Mouse (Mus musculus): ENCODE data around the gene Cacna1g.

Gene Cacna1g

DNA sequence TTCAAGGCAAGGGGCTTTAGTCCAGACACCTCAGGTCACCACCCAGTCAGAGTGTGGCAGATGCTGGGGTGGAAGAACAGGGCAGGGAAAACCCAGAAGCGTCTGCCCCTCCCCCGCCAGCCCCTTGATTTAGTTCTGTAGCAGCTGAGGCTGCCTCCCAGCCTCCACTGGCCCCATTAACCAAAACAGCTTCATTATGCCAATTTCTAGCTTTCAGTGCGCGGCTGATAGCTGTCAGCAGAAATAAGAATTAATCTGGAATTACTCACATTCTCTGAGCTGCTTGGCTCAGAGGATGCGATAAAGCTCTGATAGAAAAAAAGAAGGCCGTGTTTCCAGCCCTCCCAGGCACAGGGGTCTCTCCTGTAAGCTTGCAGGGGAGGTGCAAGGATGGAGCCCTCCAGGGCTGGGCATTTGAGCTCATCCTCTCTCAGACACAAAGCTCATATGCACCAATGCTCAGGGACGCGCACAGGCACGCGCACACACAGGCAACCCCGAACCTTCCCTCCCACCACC, 66.1 kb downstream of the Cacna1g start:
- no peak for TF ChIP-seq GATA4 (IDR thresholded peaks at IDR 0.05; ENCODE audit: insufficient replicate concordance, low read length)

DNA sequence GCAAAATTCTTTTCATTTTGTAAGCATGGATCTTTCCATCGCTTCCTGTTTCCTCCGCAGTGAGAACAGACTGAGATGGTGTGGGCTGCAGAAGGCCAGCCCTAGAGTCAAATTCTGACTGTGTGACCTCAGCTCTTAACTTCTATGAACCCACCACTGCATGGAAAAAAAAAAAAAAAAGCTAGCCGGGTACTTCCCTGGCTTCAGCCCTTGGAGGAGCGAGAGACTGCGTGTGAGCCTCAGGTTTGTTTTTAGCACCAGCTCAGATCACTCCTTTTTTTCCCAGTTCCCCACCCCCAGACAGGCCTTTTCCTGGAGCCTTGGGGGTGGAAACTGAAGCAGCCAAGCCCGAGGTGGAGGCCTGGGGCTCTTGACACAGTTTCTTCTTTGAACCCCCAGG, 68.7 kb downstream of the Cacna1g start:
- TF ChIP-seq GATA4 (IDR thresholded peaks at IDR 0.05; ENCODE audit: insufficient replicate concordance, low read length): no peak

DNA sequence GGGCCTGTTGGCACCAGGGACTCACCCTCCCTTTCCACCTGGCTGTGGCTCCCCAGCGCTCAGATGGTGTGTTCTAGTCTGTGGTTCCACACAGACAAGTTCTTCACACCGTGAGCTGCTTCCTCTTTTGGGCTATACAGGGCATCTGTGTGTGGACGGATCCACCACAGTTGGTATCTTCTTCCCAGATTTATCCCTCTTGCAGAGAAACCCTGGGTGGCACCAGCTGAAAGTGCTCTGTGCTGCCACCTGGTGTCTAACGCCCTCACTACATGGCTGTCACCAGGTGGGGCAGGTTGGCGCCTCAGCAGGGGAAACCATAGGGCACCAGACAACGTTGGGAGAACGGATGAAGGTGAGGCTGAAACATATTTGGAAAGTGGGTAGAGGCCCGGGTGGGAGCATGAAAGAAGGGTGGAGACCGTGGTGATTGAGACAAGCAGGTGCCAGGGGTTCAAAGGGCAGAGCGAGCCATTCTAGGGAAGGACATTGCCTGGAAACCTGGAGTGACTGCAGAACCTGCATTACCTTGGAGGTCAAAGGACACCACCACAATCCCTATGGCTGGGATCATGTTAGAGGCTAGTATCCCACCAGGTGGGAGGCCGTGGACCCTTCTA, 69.2 kb downstream of the Cacna1g start:
- no peak for TF ChIP-seq GATA4 (IDR thresholded peaks at IDR 0.05; ENCODE audit: insufficient replicate concordance, low read length)

DNA sequence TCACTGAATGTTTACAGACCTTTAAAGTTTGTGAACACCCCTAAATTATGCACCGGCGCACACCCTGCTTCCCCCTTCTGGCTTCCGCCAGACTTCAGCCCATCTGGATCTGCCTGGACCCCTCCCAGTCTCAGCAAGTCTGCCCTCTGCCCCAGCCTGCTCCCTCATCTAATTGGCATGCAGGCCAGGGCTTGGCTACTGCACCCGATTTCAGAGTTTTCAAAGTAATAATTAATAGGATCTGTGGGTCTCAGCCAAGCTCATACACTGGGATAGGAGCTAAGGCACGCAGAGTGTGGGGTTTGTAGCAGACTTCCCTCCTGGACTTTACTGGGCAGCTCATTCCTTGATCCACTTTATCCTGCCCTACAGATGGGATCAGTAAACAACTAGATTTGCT, 69.8 kb downstream of the Cacna1g start:
- no peak for TF ChIP-seq GATA4 (IDR thresholded peaks at IDR 0.05; ENCODE audit: insufficient replicate concordance, low read length)

DNA sequence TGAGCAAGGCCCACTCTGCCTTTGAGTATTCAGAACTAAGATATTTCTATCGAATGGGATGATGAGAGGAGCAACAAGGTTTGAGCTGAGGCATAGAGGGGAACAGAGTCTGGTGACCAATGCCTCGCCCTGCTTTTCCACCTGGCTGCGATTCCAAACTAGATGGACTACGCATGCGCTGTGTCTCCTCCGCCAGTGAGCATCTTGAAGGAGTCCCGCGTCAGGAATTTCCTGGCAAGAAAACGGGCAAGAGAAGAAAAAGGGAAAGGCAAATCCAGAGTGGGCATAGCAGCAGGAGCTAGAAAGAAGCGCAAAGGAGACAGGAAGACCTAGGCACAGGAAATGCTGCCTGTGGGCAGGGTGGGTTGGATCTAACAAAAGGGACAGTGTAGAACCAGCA, 70.2 kb downstream of the Cacna1g start:
- no peak for TF ChIP-seq GATA4 (IDR thresholded peaks at IDR 0.05; ENCODE audit: insufficient replicate concordance, low read length)

GRCm38 (mm10) chr11:94402731-94403130, 71.3 kb downstream of the Cacna1g start:
- no peak for TF ChIP-seq GATA4 (IDR thresholded peaks at IDR 0.05; ENCODE audit: insufficient replicate concordance, low read length)

- no peak for TF ChIP-seq GATA4 (IDR thresholded peaks at IDR 0.05; ENCODE audit: insufficient replicate concordance, low read length)
Observed at GRCm38 (mm10) chr11:94400996-94401395, 73.0 kb downstream of the Cacna1g start.

DNA sequence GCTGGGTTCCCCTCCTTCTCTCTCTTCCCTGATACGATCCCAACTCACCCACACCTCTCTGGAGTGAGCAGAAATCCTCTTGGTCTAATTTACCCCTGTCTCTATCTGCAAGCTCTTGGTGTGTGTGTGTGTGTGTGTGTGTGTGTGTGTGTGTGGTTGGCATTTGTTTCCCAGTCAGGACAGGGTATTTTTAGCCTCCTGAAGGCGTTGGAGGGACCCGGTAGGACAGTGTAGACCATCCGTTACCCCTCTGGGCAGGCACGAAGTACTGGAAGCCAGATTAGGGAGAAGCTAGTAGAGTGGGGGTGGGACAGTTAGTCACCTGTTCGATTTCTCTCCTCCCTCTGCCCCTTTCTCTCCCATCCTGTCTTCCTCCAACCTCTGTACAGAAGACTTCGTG, 79.9 kb downstream of the Cacna1g start:
- no peak for TF ChIP-seq GATA4 (IDR thresholded peaks at IDR 0.05; ENCODE audit: insufficient replicate concordance, low read length)

DNA sequence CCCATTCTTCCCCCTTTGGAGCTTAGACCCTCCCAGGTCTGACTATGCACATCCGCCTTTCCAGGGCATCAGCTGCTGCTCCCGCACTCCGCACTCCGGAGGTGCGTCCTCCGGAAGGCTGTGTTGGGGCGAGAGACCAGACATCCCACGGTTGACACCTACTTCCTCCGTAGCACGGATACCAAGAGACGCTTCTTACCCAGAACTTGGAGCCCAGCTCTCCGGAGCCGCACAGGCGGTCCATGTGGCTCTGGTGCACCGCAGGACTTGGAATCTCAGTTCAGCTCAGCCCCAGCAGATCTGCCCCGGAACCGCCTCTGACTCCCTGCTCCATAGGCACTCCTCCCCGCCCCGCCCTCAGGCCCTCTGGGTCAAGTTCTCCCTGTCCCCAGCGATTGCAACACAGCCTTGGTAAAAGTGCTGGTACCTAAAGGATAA, 81.3 kb downstream of the Cacna1g start, which contains the start of gene Abcc3:
TSS of gene Abcc3 (minus strand) at position 326 of the 438 bp plus-strand sequence.
- TF ChIP-seq GATA4 (IDR thresholded peaks at IDR 0.05; ENCODE audit: insufficient replicate concordance, low read length): no peak

DNA sequence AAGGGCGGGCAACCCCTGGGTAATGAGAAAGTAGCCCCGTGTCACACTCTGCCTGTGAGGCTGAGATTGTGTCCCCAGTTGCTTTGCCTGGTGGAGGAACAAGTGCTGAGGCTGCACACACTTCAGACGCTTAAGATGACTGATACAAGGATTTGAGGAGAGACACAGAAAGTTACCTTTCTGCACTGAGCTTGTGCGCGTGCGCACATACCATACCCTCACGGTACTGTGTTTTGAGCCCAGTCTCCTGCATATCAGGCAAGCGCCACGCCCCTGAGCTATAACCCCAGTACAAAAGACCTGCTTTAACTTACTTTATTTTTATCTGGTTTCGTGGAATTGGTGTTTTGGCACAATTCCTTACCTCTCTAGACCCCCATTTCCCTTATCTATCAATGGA, 82.3 kb downstream of the Cacna1g start:
- TF ChIP-seq GATA4 (IDR thresholded peaks at IDR 0.05; ENCODE audit: insufficient replicate concordance, low read length): no peak

DNA sequence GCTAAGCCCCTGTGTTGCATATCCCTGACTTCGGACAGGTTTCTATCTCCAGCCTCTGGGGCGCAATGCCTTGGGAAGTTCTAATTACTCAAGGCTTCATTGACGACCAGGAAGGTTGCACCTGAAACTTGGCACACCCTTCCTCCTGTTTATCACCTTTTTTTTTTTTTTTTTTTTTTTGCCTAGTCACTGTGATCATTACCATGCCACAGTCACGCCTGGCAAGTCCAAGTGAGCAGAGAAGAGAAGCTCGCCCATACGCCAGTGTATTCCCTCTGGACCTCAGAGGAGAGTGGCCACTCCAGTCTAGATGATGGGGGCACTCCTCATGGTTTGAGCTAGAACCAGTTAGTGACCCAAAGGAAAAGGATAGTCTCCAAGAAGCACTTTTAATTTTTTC, 83.2 kb downstream of the Cacna1g start:
- no peak for TF ChIP-seq GATA4 (IDR thresholded peaks at IDR 0.05; ENCODE audit: insufficient replicate concordance, low read length)

DNA sequence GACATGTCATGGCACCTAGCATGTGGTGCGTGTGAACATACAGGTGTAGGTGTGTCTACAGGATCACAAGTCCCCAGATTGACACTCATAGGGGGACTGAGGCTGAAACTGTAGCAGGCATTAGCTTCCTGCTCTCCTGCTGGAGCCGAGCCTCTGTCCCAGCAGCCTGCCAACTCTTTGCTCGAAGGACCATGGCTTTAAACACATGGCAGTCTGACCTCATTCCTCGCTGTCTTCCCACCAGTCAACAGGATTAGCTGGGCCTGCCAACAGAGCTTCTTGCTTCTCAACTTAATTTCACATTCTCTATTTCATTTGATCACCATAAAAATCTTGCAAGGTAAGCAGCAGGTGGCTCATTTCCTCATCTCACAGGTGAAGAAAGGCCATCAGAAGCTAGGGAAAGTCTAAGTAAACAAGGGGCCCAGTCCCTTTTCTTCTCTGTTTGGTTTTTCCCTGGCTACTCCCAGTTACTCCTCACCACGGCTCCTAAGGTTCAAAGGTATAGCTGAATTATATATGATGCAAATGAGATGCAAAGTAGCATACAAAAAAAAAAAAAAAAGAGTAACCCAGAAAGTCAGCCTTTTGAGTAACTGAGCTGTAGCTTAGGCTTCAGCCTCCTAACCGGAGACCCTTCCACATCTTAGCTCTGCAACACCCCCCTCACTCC, 84.1 kb downstream of the Cacna1g start:
- no peak for TF ChIP-seq GATA4 (IDR thresholded peaks at IDR 0.05; ENCODE audit: insufficient replicate concordance, low read length)

DNA sequence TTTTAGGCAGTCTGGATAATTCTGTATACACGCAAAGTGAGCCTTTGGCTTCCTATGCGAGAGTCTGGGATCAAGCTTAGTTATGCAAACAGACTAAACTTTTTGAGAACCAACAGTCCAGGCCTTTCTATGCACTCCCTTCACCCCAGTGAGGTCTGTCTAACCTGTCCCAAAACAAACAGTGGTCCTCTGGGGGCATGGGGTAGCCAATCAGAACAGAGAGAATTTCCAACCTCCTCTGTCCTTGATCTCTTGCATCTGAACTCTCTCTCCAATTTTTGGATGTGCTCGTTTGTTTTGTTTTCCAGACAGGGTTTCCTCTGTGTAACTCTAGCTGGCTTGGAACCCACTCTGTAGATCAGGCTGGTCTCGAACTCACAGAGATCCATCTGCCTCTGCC, 85.0 kb downstream of the Cacna1g start:
- no peak for TF ChIP-seq GATA4 (IDR thresholded peaks at IDR 0.05; ENCODE audit: insufficient replicate concordance, low read length)

GRCm38 (mm10) chr11:94387756-94388155, 86.2 kb downstream of the Cacna1g start:
- no peak for TF ChIP-seq GATA4 (IDR thresholded peaks at IDR 0.05; ENCODE audit: insufficient replicate concordance, low read length)

- no peak; the same call in 1 of the 2 replicates for TF ChIP-seq GATA4 (IDR thresholded peaks at IDR 0.05; ENCODE audit: insufficient replicate concordance, low read length)
Observed at GRCm38 (mm10) chr11:94385977-94386771, 87.8 kb downstream of the Cacna1g start.

GRCm38 (mm10) chr11:94379736-94380135, 94.3 kb downstream of the Cacna1g start:
- no peak for TF ChIP-seq GATA4 (IDR thresholded peaks at IDR 0.05; ENCODE audit: insufficient replicate concordance, low read length)
